Mouse (Mus musculus): ENCODE data around the gene Sema5a.

- no peak for TF ChIP-seq CTCF (IDR thresholded peaks at IDR 0.05; ENCODE audit: borderline replicate concordance, control insufficient read depth, extremely low read depth, insufficient read depth, low read length, poor library complexity)
- TF ChIP-seq POLR2A (IDR thresholded peaks at IDR 0.05; ENCODE audit: control insufficient read depth, extremely low read depth, insufficient read depth, low read length, poor library complexity): no peak
Measured at GRCm38 (mm10) chr15:32204908-32205307, 39.7 kb upstream of the Sema5a start.
